Mouse (Mus musculus): ENCODE results near the gene Gpbar1. TPM values are rescaled to one million over a fixed set of nuclear protein-coding genes. Genes with fewer than 3 reads are reported as not detected.

Gpbar1 gene
- polyA plus RNA-seq, 1 experiment from 2014 or later: 3.5 TPM

- Histone ChIP-seq H3K9ac (replicated peaks; ENCODE audit: low read depth, low read length) (no peak overlapping the region), H3K36me3 (ENCODE audit: control insufficient read depth, insufficient read depth, low read length) (no peaks in the 10 kb centered on the region), H3K4me2 (replicated peaks; ENCODE audit: low read depth, low read length) (peak overlapping the region; percentile 79), H3K4me3 (ENCODE audit: low read depth, low read length) (no peak overlapping the region), H3K27me3 (ENCODE audit: control insufficient read depth, insufficient read depth, low read length) (no peaks in the 10 kb centered on the region), H3K4me1 (ENCODE audit: control insufficient read depth, insufficient read depth, low read length) (peaks cover 34% of the 10 kb centered on the region), H3K27ac (ENCODE audit: low read length) (peak overlapping the region; percentile 64; the same call in 1 of the 2 replicates), H3K9me3 (ENCODE audit: control insufficient read depth, low read depth, low read length) (no peaks in the 10 kb centered on the region)
- no peak for ATAC-seq (ENCODE audit: insufficient number of reproducible peaks, insufficient read depth, low FRiP score, low read depth)
- 48% methylated on average over 11 of the region's 11 CpGs for WGBS
Measured at GRCm38 (mm10) chr1:74239618-74240017, 38.7 kb upstream of the Gpbar1 start.

DNA sequence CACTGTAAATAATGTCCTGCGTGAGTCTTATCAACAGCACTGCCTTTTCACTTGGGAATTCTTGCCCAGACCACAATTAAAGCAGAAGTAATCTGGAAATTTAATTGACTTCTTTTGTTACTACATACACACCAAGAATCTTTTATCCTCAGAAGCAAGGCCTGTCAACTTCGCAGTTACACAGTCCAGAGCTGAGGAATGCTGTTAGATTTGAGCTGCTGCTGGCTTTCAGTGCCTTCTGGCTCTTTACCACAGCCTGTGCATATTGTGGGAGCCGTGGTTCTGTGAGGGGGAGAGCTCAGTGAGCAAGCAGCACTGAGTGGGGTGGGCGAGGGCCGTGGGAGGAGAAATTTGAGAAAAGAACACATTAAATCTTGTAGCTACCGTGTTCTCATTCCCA lies 38.0 kb upstream of the Gpbar1 start:
- Histone ChIP-seq H3K4me3 (ENCODE audit: low read depth, low read length) (no peak overlapping the region), H3K36me3 (ENCODE audit: control insufficient read depth, insufficient read depth, low read length) (no peaks in the 10 kb centered on the region), H3K27me3 (ENCODE audit: control insufficient read depth, insufficient read depth, low read length) (no peaks in the 10 kb centered on the region), H3K4me1 (ENCODE audit: control insufficient read depth, insufficient read depth, low read length) (peaks cover 34% of the 10 kb centered on the region), H3K9me3 (ENCODE audit: control insufficient read depth, low read depth, low read length) (no peaks in the 10 kb centered on the region), H3K9ac (replicated peaks; ENCODE audit: low read depth, low read length) (no peak overlapping the region), H3K27ac (ENCODE audit: low read length) (peak overlapping the region; percentile 64), H3K4me2 (replicated peaks; ENCODE audit: low read depth, low read length) (peak overlapping the region; percentile 15; the same call in 1 of the 2 replicates)
- no peak for ATAC-seq (ENCODE audit: insufficient number of reproducible peaks, insufficient read depth, low FRiP score, low read depth)
- WGBS: 27% methylated on average over 6 of the region's 6 CpGs

DNA sequence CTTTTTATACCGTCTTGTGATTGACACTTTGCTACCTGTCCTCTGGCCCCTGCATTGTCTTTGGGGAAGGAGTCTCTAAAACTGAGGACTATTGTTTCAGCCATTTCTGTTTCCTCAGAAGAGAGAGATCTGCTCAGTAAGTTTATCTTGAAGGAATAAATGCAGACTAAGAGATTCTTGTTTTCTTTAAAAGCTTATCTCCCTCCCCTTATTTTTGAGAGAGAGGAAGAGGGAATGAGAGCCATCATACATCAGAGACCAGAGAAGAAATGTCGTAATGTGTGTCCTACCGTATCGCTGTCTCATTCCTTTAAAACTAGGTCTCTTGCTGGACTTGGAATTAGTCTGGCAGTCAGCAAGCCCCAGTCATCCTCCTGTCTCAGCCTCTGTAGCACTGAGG lies 37.5 kb upstream of the Gpbar1 start:
- WGBS: 63% methylated on average over 4 of the region's 4 CpGs
- ATAC-seq (ENCODE audit: insufficient number of reproducible peaks, insufficient read depth, low FRiP score, low read depth): no peak
- Histone ChIP-seq H3K9me3 (ENCODE audit: control insufficient read depth, low read depth, low read length) (no peaks in the 10 kb centered on the region), H3K4me1 (ENCODE audit: control insufficient read depth, insufficient read depth, low read length) (peaks cover 34% of the 10 kb centered on the region), H3K36me3 (ENCODE audit: control insufficient read depth, insufficient read depth, low read length) (no peaks in the 10 kb centered on the region), H3K4me3 (ENCODE audit: low read depth, low read length) (no peak overlapping the region), H3K27ac (ENCODE audit: low read length) (peak overlapping the region; percentile 64), H3K27me3 (ENCODE audit: control insufficient read depth, insufficient read depth, low read length) (no peaks in the 10 kb centered on the region), H3K4me2 (replicated peaks; ENCODE audit: low read depth, low read length) (peak overlapping the region; percentile 15; the same call in 1 of the 2 replicates), H3K9ac (replicated peaks; ENCODE audit: low read depth, low read length) (no peak overlapping the region)

GRCm38 (mm10) chr1:74245525-74245924 lies 32.8 kb upstream of the Gpbar1 start:
- ATAC-seq (ENCODE audit: insufficient number of reproducible peaks, insufficient read depth, low FRiP score, low read depth): no peak
- no peak overlapping the region for H3K4me3 ChIP-seq (ENCODE audit: low read depth, low read length)
- H3K4me2 ChIP-seq (replicated peaks; ENCODE audit: low read depth, low read length): no peak overlapping the region
- H3K4me1 ChIP-seq (ENCODE audit: control insufficient read depth, insufficient read depth, low read length): peaks cover 16% of the 10 kb centered on the region
- no peak overlapping the region for H3K9ac ChIP-seq (replicated peaks; ENCODE audit: low read depth, low read length)
- H3K9me3 ChIP-seq (ENCODE audit: control insufficient read depth, low read depth, low read length): no peaks in the 10 kb centered on the region
- 51% methylated on average over 2 of the region's 2 CpGs for WGBS
- no peak overlapping the region for H3K27ac ChIP-seq (ENCODE audit: low read length)
- H3K27me3 ChIP-seq (ENCODE audit: control insufficient read depth, insufficient read depth, low read length): no peaks in the 10 kb centered on the region
- H3K36me3 ChIP-seq (ENCODE audit: control insufficient read depth, insufficient read depth, low read length): peaks cover 21% of the 10 kb centered on the region

DNA sequence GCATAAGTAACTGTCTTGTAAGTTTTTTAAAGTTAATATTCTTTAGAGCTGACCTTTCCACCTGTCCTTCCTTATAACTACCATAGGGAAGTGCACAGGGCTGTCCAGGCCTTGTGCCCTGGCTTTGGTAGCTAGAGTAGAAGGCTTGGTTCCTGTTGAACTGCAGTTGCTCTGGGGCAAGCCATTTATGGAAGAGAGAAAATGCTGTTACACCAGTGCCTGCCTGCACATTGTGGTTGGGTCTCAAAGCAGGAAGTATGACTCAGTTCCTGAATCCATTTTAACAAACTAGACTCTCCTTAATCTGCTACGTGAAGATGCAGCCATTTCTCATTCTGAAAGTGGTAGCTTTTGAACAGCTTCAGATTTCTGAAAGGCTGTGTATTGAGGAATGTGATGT lies 29.6 kb upstream of the Gpbar1 start:
- WGBS: 38% methylated on average over 1 of the region's 1 CpGs
- no peaks in the 10 kb centered on the region for H3K9me3 ChIP-seq (ENCODE audit: control insufficient read depth, low read depth, low read length)
- H3K9ac ChIP-seq (replicated peaks; ENCODE audit: low read depth, low read length): no peak overlapping the region
- H3K4me2 ChIP-seq (replicated peaks; ENCODE audit: low read depth, low read length): no peak overlapping the region
- no peak overlapping the region for H3K4me3 ChIP-seq (ENCODE audit: low read depth, low read length)
- ATAC-seq (ENCODE audit: insufficient number of reproducible peaks, insufficient read depth, low FRiP score, low read depth): 0 out of 2 replicates have a peak, but pooled peaks have one; percentile 23
- H3K27ac ChIP-seq (ENCODE audit: low read length): peak overlapping the region; percentile 62; the same call in 1 of the 2 replicates
- H3K27me3 ChIP-seq (ENCODE audit: control insufficient read depth, insufficient read depth, low read length): no peaks in the 10 kb centered on the region
- peaks cover 52% of the 10 kb centered on the region for H3K36me3 ChIP-seq (ENCODE audit: control insufficient read depth, insufficient read depth, low read length)
- peaks cover 13% of the 10 kb centered on the region; the same call in 1 of the 2 replicates for H3K4me1 ChIP-seq (ENCODE audit: control insufficient read depth, insufficient read depth, low read length)

GRCm38 (mm10) chr1:74249331-74249980 lies 28.9 kb upstream of the Gpbar1 start:
- peak overlapping the region; percentile 62; the same call in 1 of the 2 replicates for H3K27ac ChIP-seq (ENCODE audit: low read length)
- 65% methylated on average over 5 of the region's 5 CpGs for WGBS
- ATAC-seq (ENCODE audit: insufficient number of reproducible peaks, insufficient read depth, low FRiP score, low read depth): peak; percentile 58; the same call in 1 of the 2 replicates

GRCm38 (mm10) chr1:74250096-74250495 lies 28.3 kb upstream of the Gpbar1 start:
- no peaks in the 10 kb centered on the region for H3K27me3 ChIP-seq (ENCODE audit: control insufficient read depth, insufficient read depth, low read length)
- WGBS: 89% methylated on average over 4 of the region's 4 CpGs
- no peak overlapping the region for H3K4me3 ChIP-seq (ENCODE audit: low read depth, low read length)
- peaks cover 63% of the 10 kb centered on the region for H3K36me3 ChIP-seq (ENCODE audit: control insufficient read depth, insufficient read depth, low read length)
- H3K27ac ChIP-seq (ENCODE audit: low read length): no peak overlapping the region; the same call in 1 of the 2 replicates
- H3K9me3 ChIP-seq (ENCODE audit: control insufficient read depth, low read depth, low read length): no peaks in the 10 kb centered on the region
- 0 out of 2 replicates have a peak, but pooled peaks cover 6% of the 10 kb centered on the region for H3K4me1 ChIP-seq (ENCODE audit: control insufficient read depth, insufficient read depth, low read length)
- H3K9ac ChIP-seq (replicated peaks; ENCODE audit: low read depth, low read length): no peak overlapping the region
- ATAC-seq (ENCODE audit: insufficient number of reproducible peaks, insufficient read depth, low FRiP score, low read depth): no peak
- H3K4me2 ChIP-seq (replicated peaks; ENCODE audit: low read depth, low read length): no peak overlapping the region

More at GRCm38 (mm10) chr1:74249331-74249980, 28.9 kb upstream of the Gpbar1 start:
- Histone ChIP-seq H3K27me3 (ENCODE audit: control insufficient read depth, insufficient read depth, low read length) (no peaks in the 10 kb centered on the region), H3K4me3 (ENCODE audit: low read depth, low read length) (no peak overlapping the region), H3K4me1 (ENCODE audit: control insufficient read depth, insufficient read depth, low read length) (peaks cover 6% of the 10 kb centered on the region; the same call in 1 of the 2 replicates), H3K36me3 (ENCODE audit: control insufficient read depth, insufficient read depth, low read length) (peaks cover 59% of the 10 kb centered on the region), H3K9ac (replicated peaks; ENCODE audit: low read depth, low read length) (no peak overlapping the region), H3K9me3 (ENCODE audit: control insufficient read depth, low read depth, low read length) (no peaks in the 10 kb centered on the region), H3K4me2 (replicated peaks; ENCODE audit: low read depth, low read length) (no peak overlapping the region)

DNA sequence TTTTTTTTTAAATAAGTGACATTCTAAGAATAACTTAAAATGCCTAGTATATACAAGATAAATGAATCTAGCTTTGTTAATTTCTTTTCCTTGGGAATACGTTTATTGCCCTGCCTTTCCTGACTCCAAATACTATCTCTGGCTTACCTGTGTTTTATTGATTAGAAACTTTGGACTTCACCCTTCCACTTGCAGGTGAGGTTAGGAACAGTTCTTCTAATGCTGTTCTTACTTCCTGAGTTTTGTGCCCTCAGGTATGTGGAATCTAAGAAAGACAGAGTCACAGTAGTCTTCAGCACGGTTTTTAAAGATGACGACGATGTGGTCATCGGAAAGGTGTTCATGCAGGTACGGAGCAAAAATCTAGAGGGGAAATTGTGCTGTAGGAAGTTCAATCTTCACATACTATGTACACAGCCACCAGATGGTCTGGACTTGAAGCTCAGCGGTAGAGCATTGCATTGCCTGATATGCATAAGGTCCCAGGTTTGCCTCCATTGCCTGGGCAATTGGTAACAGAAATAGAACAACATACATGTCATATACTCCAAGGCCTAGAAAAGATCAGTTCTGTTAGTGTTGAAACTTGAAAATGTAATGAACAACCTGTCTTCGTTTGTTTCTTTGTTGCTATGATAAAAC lies 22.5 kb upstream of the Gpbar1 start:
- H3K4me2 ChIP-seq (replicated peaks; ENCODE audit: low read depth, low read length): no peak overlapping the region
- ATAC-seq (ENCODE audit: insufficient number of reproducible peaks, insufficient read depth, low FRiP score, low read depth): no peak
- H3K27ac ChIP-seq (ENCODE audit: low read length): no peak overlapping the region
- H3K36me3 ChIP-seq (ENCODE audit: control insufficient read depth, insufficient read depth, low read length): peaks cover 82% of the 10 kb centered on the region
- no peaks in the 10 kb centered on the region for H3K27me3 ChIP-seq (ENCODE audit: control insufficient read depth, insufficient read depth, low read length)
- H3K4me1 ChIP-seq (ENCODE audit: control insufficient read depth, insufficient read depth, low read length): no peaks in the 10 kb centered on the region
- no peak overlapping the region for H3K9ac ChIP-seq (replicated peaks; ENCODE audit: low read depth, low read length)
- H3K4me3 ChIP-seq (ENCODE audit: low read depth, low read length): no peak overlapping the region
- no peaks in the 10 kb centered on the region for H3K9me3 ChIP-seq (ENCODE audit: control insufficient read depth, low read depth, low read length)
- 93% methylated on average over 8 of the region's 8 CpGs for whole genome bisulfite sequencing

Measured in stomach, embryonic 14.5 days (tissue).